Mouse (Mus musculus) common myeloid progenitor, adult 5-6 weeks (primary cell): Measurements from ENCODE around the gene Arhgap32. TPM values are rescaled to one million over a fixed set of nuclear protein-coding genes. Genes with fewer than 3 reads are reported as not detected.
"Not testable (repeated sequence)": the region's sequence is repeated elsewhere in the genome, so short reads cannot be mapped to it uniquely, and the experiment has no call there.

Source experiments
- ATAC-seq: replicated peaks from 2 replicates; pipeline ENCODE4 v1.8.0; 2016; ENCODE audit warnings: low read depth, mild to moderate bottlenecking, moderate TSS enrichment, inconsistent platforms; ENCODE audit not compliant: poor library complexity, severe bottlenecking
- total RNA-seq: library from RNA; stranded (forward); fragments of 200-1000, 187-1606 nt; gene quantifications from 2 replicates; pipeline ENCODE4 v1.2.3, GENCODE M21; 2017

Gene Arhgap32
- total RNA-seq, result 8.3 and 12.4 TPM in 2 replicates

DNA sequence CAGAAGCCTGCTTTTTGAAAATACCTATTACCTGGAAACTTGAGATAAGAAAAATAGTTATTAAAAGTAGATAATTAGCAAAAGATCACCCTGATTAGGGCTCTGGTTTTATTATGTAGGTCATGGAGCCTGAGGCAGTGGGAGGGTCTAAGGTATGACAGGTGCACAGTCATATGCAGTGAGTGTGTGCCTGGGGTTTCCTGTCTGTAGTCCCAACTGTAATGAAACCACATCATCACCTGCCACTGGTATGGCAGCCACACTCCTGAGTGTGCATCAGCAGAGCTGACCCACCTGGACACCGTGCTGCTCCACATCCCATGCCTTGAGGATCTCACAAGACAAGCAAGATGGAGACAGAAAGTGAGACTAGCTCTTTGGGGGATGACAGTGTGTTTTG lies at the start of gene Arhgap32:
TSS of gene Arhgap32 (plus strand) at position 351 of the 400 bp plus-strand sequence.
- ATAC-seq, result no peak

- peak; percentile 54 for ATAC-seq
Observed at GRCm38 (mm10) chr9:32072778-32073177, 43.2 kb upstream of the Arhgap32 start.

GRCm38 (mm10) chr9:32088106-32088776 lies 27.7 kb upstream of the Arhgap32 start:
- ATAC-seq, result peak; percentile 48

GRCm38 (mm10) chr9:32088882-32089281 lies 27.1 kb upstream of the Arhgap32 start:
- peak; percentile 50; the same call in 1 of the 2 replicates for ATAC-seq

DNA sequence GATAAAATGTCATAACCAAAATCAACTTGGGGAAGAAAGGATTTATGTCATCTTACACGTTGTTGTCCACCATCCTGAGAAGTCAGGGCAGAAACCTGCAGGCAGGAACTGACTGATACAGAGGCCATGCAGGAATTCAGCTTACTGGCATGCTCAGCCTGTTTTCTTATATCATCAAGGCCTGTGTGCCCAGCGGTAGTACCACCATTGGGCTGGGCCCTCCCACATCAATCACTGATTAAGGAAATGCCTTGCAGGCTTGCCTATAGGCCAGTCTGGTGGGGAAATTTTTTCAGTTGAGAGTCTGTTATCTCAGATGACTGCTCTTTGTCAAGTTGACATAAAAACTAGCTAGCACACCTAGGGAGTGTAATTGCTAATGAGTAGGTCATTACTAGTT lies 22.5 kb upstream of the Arhgap32 start:
- 0 out of 2 replicates have a peak, but pooled peaks have one; percentile 20 for ATAC-seq

GRCm38 (mm10) chr9:32094351-32095120 lies 21.4 kb upstream of the Arhgap32 start:
- peak; percentile 62 for ATAC-seq

- no peak for ATAC-seq
Observed at GRCm38 (mm10) chr9:32095511-32095910, 20.4 kb upstream of the Arhgap32 start.

DNA sequence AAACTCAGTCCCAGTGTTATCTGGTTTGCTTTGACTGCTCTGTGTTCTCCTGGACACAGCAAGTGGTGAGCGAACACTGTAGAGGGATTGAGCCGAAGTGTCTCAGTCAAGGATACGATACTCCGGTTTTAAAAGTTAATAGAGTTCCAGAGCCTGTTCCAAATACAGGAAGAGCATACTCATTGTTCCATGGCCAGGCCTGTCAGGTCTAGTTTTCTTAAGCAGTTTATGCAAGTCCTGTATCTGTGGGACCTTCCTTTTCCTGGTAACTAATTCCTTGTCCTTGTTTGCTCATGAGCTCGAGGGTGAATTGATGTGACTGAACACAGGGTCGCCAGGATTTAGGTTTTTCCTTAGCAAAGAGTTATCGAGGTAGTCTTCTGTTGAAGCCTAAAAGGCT lies 19.4 kb upstream of the Arhgap32 start:
- no peak for ATAC-seq

DNA sequence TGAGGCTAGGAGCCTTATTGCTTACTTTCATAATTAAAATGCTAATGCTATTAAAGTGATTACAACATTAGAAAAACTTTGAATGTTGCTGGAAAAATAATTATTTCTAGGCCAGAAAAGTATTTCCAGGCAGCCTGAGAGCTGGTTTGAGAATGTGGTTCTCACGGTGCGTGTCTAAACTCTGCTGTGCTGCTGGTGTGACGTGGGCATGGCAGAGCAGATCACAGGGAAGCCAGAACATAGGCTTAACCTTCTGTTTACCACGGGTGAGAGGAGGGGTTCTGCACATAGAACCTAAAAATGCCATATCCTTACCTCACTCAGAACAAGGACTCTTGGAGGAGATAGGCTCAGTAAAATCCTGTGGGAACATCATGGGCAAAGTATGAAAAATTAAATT lies 18.8 kb upstream of the Arhgap32 start:
- no peak for ATAC-seq

DNA sequence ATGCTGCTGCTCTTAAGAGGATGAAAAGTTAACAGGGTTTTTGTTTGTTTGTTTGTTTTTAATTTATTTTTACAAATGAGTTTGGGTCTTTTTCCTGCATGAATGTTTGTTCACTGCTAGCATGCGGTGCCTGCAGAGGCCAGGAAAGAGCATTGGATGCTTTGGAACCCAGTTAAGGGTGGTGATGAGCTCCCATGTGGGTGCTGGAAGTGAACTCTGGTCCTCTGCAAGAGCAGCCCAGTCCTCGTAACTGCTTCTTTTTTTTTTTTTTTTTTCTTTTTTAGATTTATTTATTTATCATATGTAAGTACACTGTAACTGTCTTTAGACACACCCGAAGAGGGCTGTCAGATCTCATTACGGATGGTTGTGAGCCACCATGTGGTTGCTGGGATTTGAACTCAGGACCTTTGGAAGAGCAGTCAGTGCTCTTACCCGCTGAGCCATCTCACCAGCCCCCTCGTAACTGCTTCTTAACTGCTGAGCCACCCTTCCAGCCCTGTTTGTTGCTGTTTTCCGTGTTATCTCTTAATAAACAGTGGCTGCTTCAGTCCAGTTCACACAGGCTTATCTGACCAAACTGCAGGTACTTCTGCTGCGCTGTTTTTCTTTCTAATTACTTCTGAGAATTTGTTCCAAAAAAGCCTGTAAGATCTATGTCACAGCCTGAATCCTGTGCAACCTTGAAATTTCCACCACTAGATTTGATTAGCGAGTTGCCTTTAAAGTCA lies 17.3 kb upstream of the Arhgap32 start:
- ATAC-seq, result peak; percentile 48; the same call in 1 of the 2 replicates

- ATAC-seq, result no peak
Observed at GRCm38 (mm10) chr9:32100561-32100960, 15.4 kb upstream of the Arhgap32 start.

- ATAC-seq, result peak; percentile 17; the same call in 1 of the 2 replicates
Observed at GRCm38 (mm10) chr9:32101488-32101887, 14.4 kb upstream of the Arhgap32 start.

GRCm38 (mm10) chr9:32104670-32105069 lies 11.3 kb upstream of the Arhgap32 start:
- ATAC-seq, result no peak

DNA sequence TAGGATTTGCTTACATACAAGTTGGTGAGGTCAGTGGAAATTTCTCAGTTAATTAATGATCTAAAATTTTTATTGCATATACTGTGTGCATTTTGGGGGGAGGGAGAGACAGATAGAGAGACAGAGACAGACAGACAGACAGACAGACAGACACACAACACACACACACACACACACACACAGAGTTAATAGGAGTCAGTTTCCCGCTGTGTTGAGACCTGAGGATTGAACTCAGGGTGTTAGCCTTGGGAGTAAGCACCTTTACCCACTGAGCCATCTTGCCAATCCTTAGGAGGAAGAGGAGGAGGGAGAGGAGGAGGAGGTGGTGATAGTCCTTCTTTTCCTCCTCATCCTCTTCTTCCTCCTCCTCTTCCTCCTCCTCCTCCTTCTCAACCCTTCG lies 5.6 kb upstream of the Arhgap32 start:
- no peak for ATAC-seq

GRCm38 (mm10) chr9:32116272-32116671 lies 336 bp downstream of the Arhgap32 start:
- no peak for ATAC-seq

- ATAC-seq, result peak; percentile 86
Observed at GRCm38 (mm10) chr9:32117876-32118275, 1.9 kb downstream of the Arhgap32 start.

DNA sequence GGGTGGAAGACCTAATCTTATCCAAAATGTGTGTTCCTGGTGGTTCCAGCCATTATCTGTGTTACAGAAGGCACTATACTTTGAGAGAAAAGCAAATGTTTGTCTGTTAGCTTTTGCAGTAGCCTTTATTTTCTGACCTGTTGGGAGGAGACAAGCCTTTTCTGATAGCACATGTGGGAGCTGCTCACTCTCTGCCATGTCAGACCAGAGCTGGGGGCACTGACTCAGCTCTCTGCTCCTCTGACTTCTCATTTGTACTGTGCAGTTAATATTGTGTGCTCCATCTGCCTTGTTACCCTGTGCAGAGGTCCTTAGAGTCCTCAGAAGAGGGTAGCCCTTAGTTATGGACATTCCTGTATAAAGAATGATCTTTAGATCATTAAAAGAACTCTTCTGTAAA lies 2.5 kb downstream of the Arhgap32 start:
- peak; percentile 55; the same call in 1 of the 2 replicates for ATAC-seq

GRCm38 (mm10) chr9:32119586-32119985 lies 3.6 kb downstream of the Arhgap32 start:
- no peak for ATAC-seq

GRCm38 (mm10) chr9:32120162-32120561 lies 4.2 kb downstream of the Arhgap32 start:
- ATAC-seq, result no peak

- not testable (repeated sequence) for ATAC-seq
Observed at GRCm38 (mm10) chr9:32121271-32121670, 5.3 kb downstream of the Arhgap32 start.

GRCm38 (mm10) chr9:32136195-32136594 lies 20.3 kb downstream of the Arhgap32 start:
- no peak for ATAC-seq
